Mouse (Mus musculus) limb, embryonic 11.5 days (tissue): ENCODE data around the gene Magi2. TPM values are rescaled to one million over a fixed set of nuclear protein-coding genes. Genes with fewer than 3 reads are reported as not detected.

Source experiments
- ATAC-seq: fragments of 200-750 bp; cut with Nextera tagmentation; 2 replicates; pipeline ENCODE4 v1.8.0; 2017; ENCODE audit warnings: low read depth; ENCODE audit not compliant: insufficient number of reproducible peaks, low FRiP score, low TSS enrichment
- DNase-seq: peaks from one replicate; pipeline ENCODE4 v3.0.0-alpha.2; 2015; ENCODE audit warnings: low spot score
- H3K27ac ChIP-seq: fragments of 300-500 bp; sonication (generic); replicated peaks from 2 replicates; pipeline ENCODE4 v1.5.1; 2014; ENCODE audit warnings: low read depth, mild to moderate bottlenecking, low read length
- H3K27me3 ChIP-seq: fragments of 300-500 bp; sonication (generic); 2 replicates; pipeline ENCODE4 v1.6.1; 2014; ENCODE audit warnings: mild to moderate bottlenecking, low read length, mixed read lengths; ENCODE audit not compliant: control insufficient read depth, insufficient read depth
- H3K36me3 ChIP-seq: fragments of 300-500 bp; sonication (generic); 2 replicates; pipeline ENCODE4 v1.6.1; 2014; ENCODE audit warnings: mild to moderate bottlenecking, low read length, moderate library complexity, mixed read lengths; ENCODE audit not compliant: control insufficient read depth, insufficient read depth
- H3K4me1 ChIP-seq: fragments of 300-500 bp; sonication (generic); 2 replicates; pipeline ENCODE4 v1.6.1; 2014; ENCODE audit warnings: low read length, mixed read lengths; ENCODE audit not compliant: control insufficient read depth, insufficient read depth
- H3K4me2 ChIP-seq: fragments of 300-500 bp; sonication (generic); 2 replicates; pipeline ENCODE4 v1.6.1; 2014; ENCODE audit warnings: low read depth, mild to moderate bottlenecking, moderate library complexity; ENCODE audit not compliant: severe bottlenecking
- H3K4me3 ChIP-seq: fragments of 300-500 bp; sonication (generic); 2 replicates; pipeline ENCODE4 v1.5.1; 2014; ENCODE audit warnings: low read depth, low read length
- H3K9ac ChIP-seq: fragments of 300-500 bp; sonication (generic); 2 replicates; pipeline ENCODE4 v1.6.1; 2014; ENCODE audit warnings: mild to moderate bottlenecking, low read length
- H3K9me3 ChIP-seq: fragments of 300-500 bp; sonication (generic); 2 replicates; pipeline ENCODE4 v1.6.1; 2016; ENCODE audit warnings: low read length; ENCODE audit not compliant: control insufficient read depth
- WGBS: fragments of 180-500 bp; shearing (Covaris S2); extraction: QIAGEN DNeasy Blood & Tissue Kit; methylation state at CpG from one replicate; pipeline ENCODE4 v1.1.7; 2014; 5-methylcytosine and 5-hydroxymethylcytosine counted together
- polyA plus RNA-seq: library from polyadenylated mRNA; unstranded; fragments of >200 nt; fragmentation: Nextera tagmentation; extraction: Ambion mirVana; gene quantifications from 2 replicates; pipeline ENCODE4 v1.2.1, GENCODE M21; 2014

Magi2 gene
- polyA plus RNA-seq, 1 experiment from 2014 or later: 2.8 TPM

GRCm38 (mm10) chr5:20643741-20644140 is 1416.9 kb downstream of the Magi2 start:
- no peak overlapping the region for H3K9ac ChIP-seq
- no peak for DNase-seq
- H3K36me3 ChIP-seq: no peaks in the 10 kb centered on the region
- 91% methylated on average over 1 of the region's 1 CpGs for WGBS
- no peaks in the 10 kb centered on the region for H3K4me1 ChIP-seq
- H3K9me3 ChIP-seq: no peaks in the 10 kb centered on the region
- H3K27me3 ChIP-seq: no peaks in the 10 kb centered on the region
- ATAC-seq: no peak
- no peak overlapping the region for H3K27ac ChIP-seq
- H3K4me2 ChIP-seq: no peak overlapping the region
- H3K4me3 ChIP-seq: no peak overlapping the region

- no peak for DNase-seq
- Histone ChIP-seq H3K9me3 (no peaks in the 10 kb centered on the region), H3K27me3 (no peaks in the 10 kb centered on the region), H3K4me2 (no peak overlapping the region), H3K4me3 (no peak overlapping the region), H3K4me1 (no peaks in the 10 kb centered on the region), H3K36me3 (no peaks in the 10 kb centered on the region), H3K27ac (no peak overlapping the region), H3K9ac (no peak overlapping the region)
- 88% methylated on average over 3 of the region's 3 CpGs for WGBS
- ATAC-seq: no peak
These were observed 1420.1 kb downstream of the Magi2 start for GRCm38 (mm10) chr5:20646947-20647346.

GRCm38 (mm10) chr5:20653425-20654185 is 1426.8 kb downstream of the Magi2 start:
- H3K9me3 ChIP-seq: no peaks in the 10 kb centered on the region
- no peak overlapping the region for H3K9ac ChIP-seq
- H3K27ac ChIP-seq: no peak overlapping the region
- H3K36me3 ChIP-seq: no peaks in the 10 kb centered on the region
- DNase-seq: no peak
- no peak for ATAC-seq
- no peaks in the 10 kb centered on the region for H3K4me1 ChIP-seq
- no peak overlapping the region for H3K4me3 ChIP-seq
- WGBS: 85% methylated on average over 11 of the region's 11 CpGs
- H3K27me3 ChIP-seq: no peaks in the 10 kb centered on the region
- H3K4me2 ChIP-seq: no peak overlapping the region

GRCm38 (mm10) chr5:20654766-20655472 is 1428.1 kb downstream of the Magi2 start:
- H3K36me3 ChIP-seq: no peaks in the 10 kb centered on the region
- ATAC-seq (no peak), DNase-seq (no peak)
- no peaks in the 10 kb centered on the region for H3K4me1 ChIP-seq
- H3K4me2 ChIP-seq: no peak overlapping the region
- H3K4me3 ChIP-seq: no peak overlapping the region
- 64% methylated on average over 10 of the region's 10 CpGs for WGBS
- no peak overlapping the region for H3K27ac ChIP-seq
- H3K27me3 ChIP-seq: no peaks in the 10 kb centered on the region
- no peaks in the 10 kb centered on the region for H3K9me3 ChIP-seq
- no peak overlapping the region for H3K9ac ChIP-seq

GRCm38 (mm10) chr5:20657056-20657455 is 1430.2 kb downstream of the Magi2 start:
- Histone ChIP-seq H3K4me2 (no peak overlapping the region), H3K27ac (no peak overlapping the region), H3K9ac (no peak overlapping the region), H3K4me3 (no peak overlapping the region), H3K9me3 (no peaks in the 10 kb centered on the region), H3K4me1 (no peaks in the 10 kb centered on the region), H3K36me3 (no peaks in the 10 kb centered on the region), H3K27me3 (no peaks in the 10 kb centered on the region)
- 91% methylated on average over 5 of the region's 5 CpGs for WGBS
- no peak for DNase-seq
- ATAC-seq: no peak

- ATAC-seq (no peak), DNase-seq (no peak)
- Histone ChIP-seq H3K9ac (no peak overlapping the region), H3K4me3 (no peak overlapping the region), H3K36me3 (no peaks in the 10 kb centered on the region), H3K4me2 (no peak overlapping the region), H3K27ac (no peak overlapping the region), H3K4me1 (no peaks in the 10 kb centered on the region), H3K27me3 (no peaks in the 10 kb centered on the region), H3K9me3 (no peaks in the 10 kb centered on the region)
- WGBS: 95% methylated on average over 8 of the region's 8 CpGs
These were observed 1440.8 kb downstream of the Magi2 start for GRCm38 (mm10) chr5:20667601-20668000.

GRCm38 (mm10) chr5:20668736-20669355 is 1442.0 kb downstream of the Magi2 start:
- DNase-seq (no peak), ATAC-seq (no peak)
- H3K27ac ChIP-seq: no peak overlapping the region
- no peaks in the 10 kb centered on the region for H3K27me3 ChIP-seq
- WGBS: 89% methylated on average over 10 of the region's 10 CpGs
- H3K4me2 ChIP-seq: no peak overlapping the region
- no peaks in the 10 kb centered on the region for H3K36me3 ChIP-seq
- no peak overlapping the region for H3K9ac ChIP-seq
- no peaks in the 10 kb centered on the region for H3K4me1 ChIP-seq
- no peak overlapping the region for H3K4me3 ChIP-seq
- H3K9me3 ChIP-seq: no peaks in the 10 kb centered on the region

DNA sequence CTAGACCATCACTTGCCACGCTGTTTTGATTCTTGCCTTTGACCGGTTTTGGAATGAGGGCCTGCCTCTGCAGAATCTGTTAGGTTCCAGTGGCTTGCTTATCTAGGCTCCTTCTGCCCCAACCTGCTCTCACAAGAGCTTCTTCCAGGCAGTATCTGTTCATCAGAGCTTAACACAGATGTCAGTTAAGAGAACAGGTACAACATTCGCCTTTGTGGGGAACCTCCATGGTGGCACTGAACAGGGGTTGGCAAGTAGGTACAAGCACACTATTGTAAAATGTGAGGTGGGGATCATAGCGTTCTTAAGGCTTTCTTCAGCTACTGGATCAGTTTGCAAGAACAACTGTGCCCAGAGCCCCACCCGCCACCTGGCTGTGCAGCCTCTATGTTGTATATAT is 1442.6 kb downstream of the Magi2 start:
- no peak for ATAC-seq
- Histone ChIP-seq H3K9me3 (no peaks in the 10 kb centered on the region), H3K27me3 (no peaks in the 10 kb centered on the region), H3K27ac (no peak overlapping the region), H3K9ac (no peak overlapping the region), H3K4me2 (no peak overlapping the region), H3K36me3 (no peaks in the 10 kb centered on the region), H3K4me1 (no peaks in the 10 kb centered on the region), H3K4me3 (no peak overlapping the region)
- 82% methylated on average over 5 of the region's 5 CpGs for WGBS
- DNase-seq: no peak
